Mouse (Mus musculus) bone marrow macrophage, adult 2 months (primary cell): Measurements from ENCODE around the gene Mical3.

ENCODE experiments used
- CTCF ChIP-seq: IDR thresholded peaks from 2 replicates; pipeline ENCODE4 v1.5.1; 2012; ENCODE audit warnings: low read depth, mild to moderate bottlenecking, low read length, moderate library complexity
- POLR2A ChIP-seq: IDR thresholded peaks from 2 replicates; pipeline ENCODE4 v1.6.1; 2012; ENCODE audit warnings: mild to moderate bottlenecking, low read depth, low read length, borderline replicate concordance

DNA sequence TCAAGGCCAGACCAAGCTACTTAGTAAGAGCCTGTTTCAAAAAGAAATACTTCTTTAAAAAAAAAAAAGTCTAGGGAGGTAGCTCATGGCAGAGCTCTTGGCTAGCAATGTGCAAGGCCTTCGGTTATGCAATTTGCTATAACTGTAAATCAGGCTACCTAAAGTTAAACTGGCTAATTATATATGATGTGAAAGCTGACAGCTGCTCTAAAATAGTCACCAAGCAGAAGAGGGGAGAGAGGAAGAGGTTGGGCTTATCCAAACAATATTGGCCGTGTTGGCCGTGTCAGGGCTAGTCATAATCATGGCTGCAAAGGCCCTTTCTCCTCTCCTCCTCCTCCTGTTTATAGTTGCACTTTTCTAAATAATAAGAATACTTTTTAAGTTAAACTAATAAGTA, 94.9 kb downstream of the Mical3 start:
- no peak for TF ChIP-seq POLR2A
- no peak for TF ChIP-seq CTCF
